Mouse (Mus musculus) adipocyte (in vitro differentiated cells): ENCODE measurements around the gene Opcml.

ENCODE experiments used
- DNase-seq: peaks from one replicate; pipeline ENCODE4 v3.0.0-alpha.2; 2016; ENCODE audit warnings: low spot score

Gene Opcml

GRCm38 (mm10) chr9:27830519-27830918 is 39.9 kb downstream of the Opcml start:
- no peak for DNase-seq

DNA sequence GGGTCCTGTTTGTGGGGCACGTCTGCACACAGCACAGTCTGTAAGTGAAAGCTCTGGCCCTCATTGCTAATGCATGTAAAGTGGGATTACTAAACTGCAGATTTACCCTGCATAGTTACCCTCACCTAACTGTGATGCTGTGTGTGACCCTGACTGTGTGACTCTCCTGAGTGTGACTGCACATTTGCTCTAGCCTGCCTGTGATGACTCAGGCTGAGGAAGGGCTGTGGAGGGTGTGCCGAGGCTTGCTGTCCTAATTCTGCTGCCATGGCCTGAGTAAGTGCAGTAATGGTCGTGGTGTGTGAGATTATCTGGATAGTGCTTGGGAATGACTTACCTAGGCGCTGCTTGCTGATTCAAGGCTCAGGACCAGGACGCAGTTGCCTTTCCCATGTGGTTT is 52.2 kb downstream of the Opcml start:
- DNase-seq, result no peak

DNA sequence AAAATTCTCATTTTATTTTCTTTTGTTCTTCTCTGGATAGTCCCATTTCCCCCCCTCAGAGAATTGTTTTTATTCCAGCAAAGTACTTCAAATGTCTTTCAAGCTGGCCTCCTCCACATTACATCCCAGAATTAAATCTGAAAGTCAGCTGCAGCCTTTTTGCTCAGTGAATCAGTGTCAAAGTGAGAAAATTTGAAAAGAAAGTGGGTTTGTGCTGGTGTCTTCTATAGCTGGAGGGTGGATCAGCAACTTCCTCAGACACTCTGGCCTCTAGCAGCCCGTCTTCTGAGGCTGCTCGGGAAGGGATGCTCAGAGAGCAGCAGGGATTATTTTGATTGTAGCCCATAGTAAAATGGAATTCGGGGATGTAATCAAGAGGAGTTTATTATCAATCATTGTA is 81.0 kb downstream of the Opcml start:
- no peak for DNase-seq

GRCm38 (mm10) chr9:27889636-27890035 is 99.1 kb downstream of the Opcml start:
- DNase-seq, result no peak

GRCm38 (mm10) chr9:27917250-27917649 is 126.7 kb downstream of the Opcml start:
- no peak for DNase-seq

DNA sequence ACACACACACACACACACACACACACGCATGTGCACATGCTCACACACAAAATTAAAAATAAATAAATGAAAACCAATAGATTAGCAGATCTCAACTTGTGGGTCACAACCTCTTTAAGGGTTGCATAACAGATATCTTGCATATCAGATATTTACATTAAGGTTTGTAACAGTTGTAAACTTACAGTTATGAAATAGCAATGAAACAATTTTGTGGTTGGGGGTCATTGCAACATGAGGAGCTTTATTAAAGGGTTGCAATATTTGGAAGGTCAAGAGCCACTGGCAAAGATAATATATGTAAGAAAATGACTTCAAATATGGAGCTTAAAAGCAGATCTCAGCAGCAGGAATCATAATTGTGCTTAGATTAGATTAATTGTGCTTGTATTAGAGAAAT is 132.9 kb downstream of the Opcml start:
- no peak for DNase-seq

DNA sequence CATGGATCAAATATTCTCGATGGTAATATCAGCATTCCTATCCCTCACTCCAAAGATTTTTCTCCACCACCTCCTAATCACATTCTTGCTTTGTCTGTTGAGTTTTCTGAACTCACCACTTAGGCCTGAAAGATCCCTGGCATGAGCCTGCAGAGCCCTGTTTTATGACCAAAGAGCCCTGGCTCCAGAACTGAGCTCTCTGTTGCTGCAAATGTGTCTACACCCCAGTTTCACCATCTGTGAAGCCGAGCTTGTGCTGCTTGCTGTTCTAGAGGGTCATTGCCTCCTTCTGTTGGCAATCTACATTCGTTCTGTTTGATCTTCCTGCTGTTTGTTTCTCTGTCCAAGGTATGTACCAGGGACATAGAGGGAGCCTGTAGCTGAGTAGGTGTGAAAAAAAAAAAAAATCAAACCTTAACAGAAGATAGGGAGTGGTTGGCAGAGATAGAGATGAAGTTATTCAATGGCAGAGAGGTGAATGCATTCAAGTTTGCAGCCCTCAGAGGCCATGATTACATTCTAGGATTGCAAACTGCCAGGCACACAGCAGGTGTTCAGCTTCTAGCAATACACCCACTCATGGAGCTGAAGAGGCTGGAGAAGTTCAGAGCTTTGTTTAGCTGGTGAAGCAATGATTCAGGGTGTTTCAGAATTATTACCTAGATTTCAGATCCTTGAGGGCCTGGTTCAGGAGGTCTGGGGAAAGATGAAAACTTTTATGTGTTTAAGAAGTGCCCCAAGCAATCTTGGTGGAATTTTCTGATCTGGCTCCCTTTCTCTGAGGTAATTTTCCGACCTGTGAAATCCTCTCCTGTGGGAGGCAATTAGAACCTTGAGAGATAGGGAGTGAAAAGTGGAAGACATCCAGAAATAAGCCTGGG is 133.6 kb downstream of the Opcml start:
- DNase-seq, result no peak

DNA sequence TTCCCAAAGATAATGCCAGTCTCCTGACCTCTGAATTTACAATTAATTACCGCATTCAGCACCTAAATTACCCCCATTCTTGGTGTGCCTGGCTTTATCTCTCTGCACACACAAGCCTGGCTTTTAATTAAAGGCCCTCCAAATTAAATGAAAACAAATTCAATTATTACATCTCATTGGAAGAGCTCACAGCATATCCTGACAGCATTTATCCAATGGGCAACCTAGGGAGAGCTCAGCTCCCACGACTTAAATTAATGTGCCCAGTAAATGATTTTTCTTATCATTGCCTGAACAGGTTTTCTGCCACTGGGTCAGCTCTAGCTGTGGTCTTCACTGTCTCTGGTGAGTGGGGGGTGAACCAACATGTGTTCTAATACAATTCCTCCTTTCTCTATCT is 135.1 kb downstream of the Opcml start:
- no peak for DNase-seq

DNA sequence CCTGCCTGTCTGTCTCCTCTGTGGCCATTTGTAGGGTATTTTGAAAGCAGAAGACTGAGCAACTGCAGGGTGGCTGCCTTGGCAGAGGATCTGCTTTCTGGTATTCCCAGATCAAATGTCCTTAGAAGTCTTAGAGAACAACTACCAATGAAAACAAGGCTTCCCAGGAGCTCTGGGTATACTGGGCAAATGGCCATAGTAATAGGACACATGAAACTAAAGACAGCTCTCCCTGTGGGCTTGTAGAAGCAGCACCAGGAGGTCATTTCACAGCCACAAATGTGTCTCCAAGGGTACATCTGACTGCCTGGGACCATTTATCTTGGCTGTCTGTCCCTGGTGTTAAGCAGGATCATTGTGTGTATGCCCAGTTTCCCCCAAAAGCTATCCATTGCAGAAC is 146.7 kb downstream of the Opcml start:
- DNase-seq, result peak; percentile 25

GRCm38 (mm10) chr9:27937660-27938059 is 147.1 kb downstream of the Opcml start:
- DNase-seq, result no peak

DNA sequence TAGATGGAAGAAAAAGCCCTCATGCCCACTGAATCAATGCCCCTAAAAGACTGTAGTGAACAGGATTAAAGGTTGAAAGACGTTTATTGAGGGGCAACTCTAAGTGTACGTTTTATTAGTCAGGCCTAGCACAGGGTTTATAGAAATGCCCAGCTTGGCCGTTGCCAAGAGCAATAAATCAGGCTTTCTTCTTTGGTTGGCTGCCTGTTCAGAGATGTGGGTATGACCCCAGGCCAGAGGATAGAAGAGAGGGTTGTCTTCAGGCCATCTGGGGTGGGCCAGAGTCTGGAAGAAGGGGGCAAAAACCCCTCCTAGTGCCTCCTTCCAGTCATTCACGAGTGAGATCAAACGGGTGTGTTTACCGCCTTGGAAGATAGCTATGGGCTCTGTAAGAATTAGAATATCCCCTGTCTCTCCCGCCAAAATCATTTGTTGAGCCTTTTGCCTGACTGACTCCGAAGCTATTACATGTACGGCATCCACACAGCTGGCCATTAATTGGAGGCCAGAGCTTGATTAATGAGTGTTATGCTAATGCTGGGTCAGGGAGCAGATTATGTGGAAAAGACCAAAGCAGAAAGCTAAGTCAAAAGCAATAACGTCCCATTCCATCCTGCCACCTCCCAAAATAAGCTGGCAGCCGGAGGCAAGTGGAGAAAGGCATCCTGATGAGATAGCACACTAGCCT is 154.9 kb downstream of the Opcml start:
- DNase-seq, result no peak

- DNase-seq, result no peak
Measured at GRCm38 (mm10) chr9:27951110-27951509, 160.5 kb downstream of the Opcml start.

DNA sequence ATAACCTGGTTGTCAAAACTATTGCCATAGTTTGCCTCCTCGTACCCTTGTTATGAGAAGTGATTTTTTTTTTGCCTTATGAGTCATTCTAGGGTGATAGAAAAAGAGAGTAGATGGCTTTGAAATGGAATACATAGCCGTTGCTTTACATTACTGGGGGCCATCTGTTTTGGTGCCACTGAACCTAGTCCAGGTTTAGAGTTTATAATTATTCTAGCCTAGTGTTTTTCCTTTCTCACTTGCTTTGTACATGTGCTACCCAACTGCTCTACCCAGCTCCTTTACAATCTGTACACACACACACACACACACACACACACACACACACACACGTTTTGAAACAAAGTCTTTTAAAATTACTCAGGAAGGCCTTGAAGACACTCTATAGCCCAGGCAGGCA is 171.1 kb downstream of the Opcml start:
- DNase-seq, result no peak

- no peak for DNase-seq
Measured at GRCm38 (mm10) chr9:27963385-27963784, 172.8 kb downstream of the Opcml start.

GRCm38 (mm10) chr9:27964902-27965550 is 174.5 kb downstream of the Opcml start:
- DNase-seq, result no peak

GRCm38 (mm10) chr9:27968266-27968665 is 177.7 kb downstream of the Opcml start:
- no peak for DNase-seq

DNA sequence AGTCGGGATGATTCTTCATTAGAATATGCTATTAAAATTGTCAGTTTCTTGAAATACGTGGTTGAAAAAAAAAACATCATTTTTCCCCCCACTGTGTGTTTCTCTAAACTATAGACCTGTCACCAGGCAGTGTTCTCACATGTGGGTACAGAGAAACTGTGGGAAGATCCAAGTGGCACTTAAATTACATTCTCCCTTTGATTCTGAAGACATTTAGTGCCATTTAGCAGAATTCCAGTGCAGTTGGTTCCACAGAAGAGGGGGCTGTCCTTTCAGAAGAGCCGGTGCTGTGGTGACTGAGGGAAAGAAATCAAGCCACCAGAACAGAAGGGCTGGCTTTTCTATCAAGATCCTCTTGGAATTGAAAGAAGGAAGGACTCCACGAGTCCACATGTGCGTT is 181.7 kb downstream of the Opcml start:
- no peak for DNase-seq

DNA sequence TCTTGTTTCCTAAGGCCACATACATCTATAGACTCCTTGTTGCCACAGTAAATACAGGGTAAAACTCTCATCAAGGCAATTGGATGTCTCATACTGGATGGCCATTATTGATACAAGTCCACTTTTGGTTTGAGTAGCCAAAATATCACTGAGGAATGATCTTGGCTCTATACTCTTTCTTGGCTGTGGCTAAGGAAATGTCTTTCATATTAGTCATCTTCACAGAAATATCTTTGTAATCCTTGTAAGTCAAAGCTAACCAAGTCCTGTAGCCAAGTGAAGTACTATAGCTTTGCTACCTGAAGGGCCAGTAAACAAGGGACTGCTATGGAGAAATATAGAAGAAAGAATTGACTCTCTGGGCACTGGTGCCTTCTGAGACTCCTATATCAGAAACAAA is 192.0 kb downstream of the Opcml start:
- DNase-seq, result no peak

DNA sequence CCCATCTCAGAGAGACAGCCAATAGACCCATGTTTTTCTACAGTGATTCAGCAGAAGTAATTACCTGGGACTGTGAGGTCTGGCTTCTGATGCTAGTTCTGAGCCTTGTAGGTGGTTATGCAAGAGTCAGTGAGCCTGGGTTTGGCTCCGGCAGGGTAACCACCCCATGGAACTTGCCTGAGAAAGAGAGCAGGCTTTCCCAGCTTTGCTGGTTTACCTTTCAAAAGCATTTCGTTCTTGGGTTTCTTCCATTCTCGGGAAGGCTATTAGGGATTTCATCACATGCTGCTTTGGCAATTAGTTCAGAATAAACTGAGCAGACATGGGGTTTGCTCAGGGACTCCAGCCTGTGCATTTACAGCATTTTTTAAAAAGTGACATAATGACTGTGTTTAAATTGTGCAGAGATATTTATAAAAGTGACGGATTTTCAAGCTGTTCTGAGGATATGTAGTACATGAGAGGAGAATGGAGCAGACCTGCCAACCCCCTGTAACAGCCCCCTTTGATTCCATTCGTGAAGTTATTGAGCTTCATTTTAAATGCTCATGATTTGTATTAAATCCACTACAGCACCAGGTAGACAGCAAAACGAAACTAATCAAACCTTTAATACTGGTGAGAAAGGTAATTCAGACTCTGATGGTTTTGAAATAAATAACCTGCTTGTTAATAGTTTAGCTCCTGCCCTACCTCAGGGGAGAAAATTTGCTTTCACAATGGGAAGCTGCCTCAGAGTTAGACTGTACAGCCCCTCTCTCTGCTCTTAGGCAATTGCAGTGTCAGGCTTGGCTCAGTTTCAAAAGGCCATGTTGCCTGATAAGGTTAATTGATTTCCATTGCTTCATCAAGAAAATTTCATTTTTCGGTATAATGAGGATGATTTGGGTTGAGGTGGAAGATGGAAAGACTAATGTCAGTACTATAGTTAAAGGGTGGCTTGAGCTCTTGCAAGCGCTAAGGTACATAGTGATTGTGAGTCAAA is 196.3 kb downstream of the Opcml start:
- peak; percentile 18 for DNase-seq

DNA sequence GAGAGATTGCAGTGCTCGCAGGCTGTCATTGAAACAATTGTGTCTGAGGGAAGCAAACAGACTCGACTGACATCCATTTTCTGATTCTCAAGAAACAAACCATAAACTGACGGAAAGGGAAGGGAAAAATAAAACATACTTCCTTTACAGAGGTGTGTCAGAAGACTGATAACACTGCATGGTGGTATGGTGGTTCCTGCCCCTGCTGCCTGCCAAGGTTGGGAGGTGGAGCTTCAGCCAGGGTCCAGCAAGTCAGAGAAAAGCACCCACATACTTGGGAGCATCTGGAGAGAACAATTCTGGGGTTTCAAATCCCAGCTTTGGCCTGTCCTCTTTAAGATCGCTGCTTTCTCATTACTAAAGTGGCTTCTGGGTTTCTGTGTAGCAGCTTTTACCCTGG is 201.0 kb downstream of the Opcml start:
- DNase-seq, result no peak

- no peak for DNase-seq
Measured at GRCm38 (mm10) chr9:27996536-27996935, 206.0 kb downstream of the Opcml start.

GRCm38 (mm10) chr9:27998767-27999166 is 208.2 kb downstream of the Opcml start:
- DNase-seq, result no peak
